Mouse (Mus musculus): ENCODE data around the gene Bpifb2. TPM values are rescaled to one million over a fixed set of nuclear protein-coding genes. Genes with fewer than 3 reads are reported as not detected.
"Not testable (repeated sequence)": the region's sequence is repeated elsewhere in the genome, so short reads cannot be mapped to it uniquely, and the experiment has no call there.

Gene Bpifb2
- not detected in 2 replicates for polyA plus RNA-seq (2015; fragmentation: Nextera tagmentation; extraction: Ambion mirVana)

- Histone ChIP-seq H3K4me2 (ENCODE audit: low read depth, low read length) (no peak within 1 kb of the TSS), H3K9me3 (replicated peaks; ENCODE audit: control insufficient read depth, low read length) (no peaks in the 10 kb centered on the region), H3K9ac (ENCODE audit: low read length) (no peak within 1 kb of the TSS), H3K4me3 (ENCODE audit: low read length) (no peak within 1 kb of the TSS), H3K27ac (ENCODE audit: low read length) (no peak within 1 kb of the TSS), H3K27me3 (ENCODE audit: control insufficient read depth, insufficient read depth, low read length) (no peaks in the 10 kb centered on the region), H3K4me1 (ENCODE audit: control insufficient read depth, insufficient read depth, low read length) (no peaks in the 10 kb centered on the region), H3K36me3 (ENCODE audit: control insufficient read depth, insufficient read depth) (no peaks in the 10 kb centered on the region)
- ATAC-seq (replicated peaks; ENCODE audit: extremely low read depth, insufficient read depth, low FRiP score) = no peak
- WGBS = 58% methylated on average over 9 of the region's 9 CpGs
These were observed at the start of gene Bpifb2 for GRCm38 (mm10) chr2:153874745-153875144. Bpifb2 (plus strand) TSS chr2:153875045.

- WGBS = 53% methylated on average over 32 of the region's 32 CpGs
- not testable (repeated sequence) for H3K4me3 ChIP-seq (ENCODE audit: low read length); H3K9ac ChIP-seq (ENCODE audit: low read length)
These were observed 48.9 kb upstream of the Bpifb2 start for GRCm38 (mm10) chr2:153825900-153826299.

GRCm38 (mm10) chr2:153827171-153827830 lies 47.5 kb upstream of the Bpifb2 start:
- no peak for ATAC-seq (replicated peaks; ENCODE audit: extremely low read depth, insufficient read depth, low FRiP score)
- Histone ChIP-seq H3K4me3 (ENCODE audit: low read length) (no peak overlapping the region), H3K36me3 (ENCODE audit: control insufficient read depth, insufficient read depth) (no peaks in the 10 kb centered on the region), H3K27me3 (ENCODE audit: control insufficient read depth, insufficient read depth, low read length) (no peaks in the 10 kb centered on the region), H3K4me2 (ENCODE audit: low read depth, low read length) (no peak overlapping the region), H3K27ac (ENCODE audit: low read length) (no peak overlapping the region), H3K4me1 (ENCODE audit: control insufficient read depth, insufficient read depth, low read length) (no peaks in the 10 kb centered on the region), H3K9ac (ENCODE audit: low read length) (no peak overlapping the region), H3K9me3 (replicated peaks; ENCODE audit: control insufficient read depth, low read length) (no peaks in the 10 kb centered on the region)
- 73% methylated on average over 8 of the region's 8 CpGs for WGBS

More at GRCm38 (mm10) chr2:153825900-153826299, 48.9 kb upstream of the Bpifb2 start:
- H3K27me3 ChIP-seq (ENCODE audit: control insufficient read depth, insufficient read depth, low read length); H3K27ac ChIP-seq (ENCODE audit: low read length); H3K4me1 ChIP-seq (ENCODE audit: control insufficient read depth, insufficient read depth, low read length); H3K36me3 ChIP-seq (ENCODE audit: control insufficient read depth, insufficient read depth); ATAC-seq (replicated peaks; ENCODE audit: extremely low read depth, insufficient read depth, low FRiP score); H3K9me3 ChIP-seq (replicated peaks; ENCODE audit: control insufficient read depth, low read length); H3K4me2 ChIP-seq (ENCODE audit: low read depth, low read length): not testable (repeated sequence)

GRCm38 (mm10) chr2:153828704-153829103 lies 46.1 kb upstream of the Bpifb2 start:
- Histone ChIP-seq H3K4me2 (ENCODE audit: low read depth, low read length) (no peak overlapping the region), H3K4me1 (ENCODE audit: control insufficient read depth, insufficient read depth, low read length) (no peaks in the 10 kb centered on the region), H3K4me3 (ENCODE audit: low read length) (no peak overlapping the region), H3K9ac (ENCODE audit: low read length) (no peak overlapping the region), H3K9me3 (replicated peaks; ENCODE audit: control insufficient read depth, low read length) (no peaks in the 10 kb centered on the region), H3K36me3 (ENCODE audit: control insufficient read depth, insufficient read depth) (no peaks in the 10 kb centered on the region), H3K27me3 (ENCODE audit: control insufficient read depth, insufficient read depth, low read length) (no peaks in the 10 kb centered on the region), H3K27ac (ENCODE audit: low read length) (no peak overlapping the region)
- no peak for ATAC-seq (replicated peaks; ENCODE audit: extremely low read depth, insufficient read depth, low FRiP score)
- 79% methylated on average over 7 of the region's 7 CpGs for WGBS

GRCm38 (mm10) chr2:153833291-153833690 lies 41.6 kb upstream of the Bpifb2 start:
- Histone ChIP-seq H3K36me3 (ENCODE audit: control insufficient read depth, insufficient read depth) (no peaks in the 10 kb centered on the region), H3K9me3 (replicated peaks; ENCODE audit: control insufficient read depth, low read length) (no peaks in the 10 kb centered on the region), H3K27ac (ENCODE audit: low read length) (no peak overlapping the region), H3K9ac (ENCODE audit: low read length) (no peak overlapping the region), H3K4me1 (ENCODE audit: control insufficient read depth, insufficient read depth, low read length) (no peaks in the 10 kb centered on the region), H3K4me3 (ENCODE audit: low read length) (no peak overlapping the region), H3K27me3 (ENCODE audit: control insufficient read depth, insufficient read depth, low read length) (no peaks in the 10 kb centered on the region), H3K4me2 (ENCODE audit: low read depth, low read length) (no peak overlapping the region)
- 79% methylated on average over 8 of the region's 8 CpGs for WGBS
- ATAC-seq (replicated peaks; ENCODE audit: extremely low read depth, insufficient read depth, low FRiP score) = no peak

- ATAC-seq (replicated peaks; ENCODE audit: extremely low read depth, insufficient read depth, low FRiP score) = no peak
- Histone ChIP-seq H3K4me2 (ENCODE audit: low read depth, low read length) (no peak overlapping the region), H3K36me3 (ENCODE audit: control insufficient read depth, insufficient read depth) (no peaks in the 10 kb centered on the region), H3K4me3 (ENCODE audit: low read length) (no peak overlapping the region), H3K27ac (ENCODE audit: low read length) (no peak overlapping the region), H3K27me3 (ENCODE audit: control insufficient read depth, insufficient read depth, low read length) (no peaks in the 10 kb centered on the region), H3K4me1 (ENCODE audit: control insufficient read depth, insufficient read depth, low read length) (no peaks in the 10 kb centered on the region), H3K9me3 (replicated peaks; ENCODE audit: control insufficient read depth, low read length) (no peaks in the 10 kb centered on the region), H3K9ac (ENCODE audit: low read length) (no peak overlapping the region)
- WGBS = 80% methylated on average over 8 of the region's 8 CpGs
These were observed 32.0 kb upstream of the Bpifb2 start for GRCm38 (mm10) chr2:153842854-153843253.

- Histone ChIP-seq H3K4me1 (ENCODE audit: control insufficient read depth, insufficient read depth, low read length) (no peaks in the 10 kb centered on the region), H3K9ac (ENCODE audit: low read length) (no peak overlapping the region), H3K36me3 (ENCODE audit: control insufficient read depth, insufficient read depth) (no peaks in the 10 kb centered on the region), H3K4me2 (ENCODE audit: low read depth, low read length) (no peak overlapping the region), H3K4me3 (ENCODE audit: low read length) (no peak overlapping the region), H3K9me3 (replicated peaks; ENCODE audit: control insufficient read depth, low read length) (no peaks in the 10 kb centered on the region; the same call in 1 of the 2 replicates), H3K27ac (ENCODE audit: low read length) (no peak overlapping the region), H3K27me3 (ENCODE audit: control insufficient read depth, insufficient read depth, low read length) (no peaks in the 10 kb centered on the region)
- WGBS = 82% methylated on average over 3 of the region's 3 CpGs
- no peak for ATAC-seq (replicated peaks; ENCODE audit: extremely low read depth, insufficient read depth, low FRiP score)
These were observed 26.5 kb upstream of the Bpifb2 start for GRCm38 (mm10) chr2:153848389-153848788.

- WGBS = 79% methylated on average over 6 of the region's 6 CpGs
- Histone ChIP-seq H3K4me1 (ENCODE audit: control insufficient read depth, insufficient read depth, low read length) (no peaks in the 10 kb centered on the region), H3K4me3 (ENCODE audit: low read length) (no peak overlapping the region), H3K9me3 (replicated peaks; ENCODE audit: control insufficient read depth, low read length) (no peaks in the 10 kb centered on the region; the same call in 1 of the 2 replicates), H3K27ac (ENCODE audit: low read length) (no peak overlapping the region), H3K27me3 (ENCODE audit: control insufficient read depth, insufficient read depth, low read length) (no peaks in the 10 kb centered on the region), H3K9ac (ENCODE audit: low read length) (no peak overlapping the region), H3K4me2 (ENCODE audit: low read depth, low read length) (no peak overlapping the region), H3K36me3 (ENCODE audit: control insufficient read depth, insufficient read depth) (no peaks in the 10 kb centered on the region)
- ATAC-seq (replicated peaks; ENCODE audit: extremely low read depth, insufficient read depth, low FRiP score) = no peak
These were observed 24.4 kb upstream of the Bpifb2 start for GRCm38 (mm10) chr2:153850351-153851029.

GRCm38 (mm10) chr2:153851030-153851360 lies 23.9 kb upstream of the Bpifb2 start:
- Histone ChIP-seq H3K9me3 (replicated peaks; ENCODE audit: control insufficient read depth, low read length) (no peaks in the 10 kb centered on the region; the same call in 1 of the 2 replicates), H3K36me3 (ENCODE audit: control insufficient read depth, insufficient read depth) (no peaks in the 10 kb centered on the region), H3K27ac (ENCODE audit: low read length) (no peak overlapping the region), H3K4me1 (ENCODE audit: control insufficient read depth, insufficient read depth, low read length) (no peaks in the 10 kb centered on the region), H3K4me3 (ENCODE audit: low read length) (no peak overlapping the region), H3K4me2 (ENCODE audit: low read depth, low read length) (no peak overlapping the region), H3K27me3 (ENCODE audit: control insufficient read depth, insufficient read depth, low read length) (no peaks in the 10 kb centered on the region), H3K9ac (ENCODE audit: low read length) (no peak overlapping the region)
- no peak for ATAC-seq (replicated peaks; ENCODE audit: extremely low read depth, insufficient read depth, low FRiP score)
- WGBS = 40% methylated on average over 4 of the region's 4 CpGs
